Mouse (Mus musculus) kidney, adult 9 months (tissue): ENCODE data around the gene Crtc3.

Source experiments
- DNase-seq: peaks from one replicate; pipeline ENCODE4 v3.0.0; 2022

Crtc3 gene

DNA sequence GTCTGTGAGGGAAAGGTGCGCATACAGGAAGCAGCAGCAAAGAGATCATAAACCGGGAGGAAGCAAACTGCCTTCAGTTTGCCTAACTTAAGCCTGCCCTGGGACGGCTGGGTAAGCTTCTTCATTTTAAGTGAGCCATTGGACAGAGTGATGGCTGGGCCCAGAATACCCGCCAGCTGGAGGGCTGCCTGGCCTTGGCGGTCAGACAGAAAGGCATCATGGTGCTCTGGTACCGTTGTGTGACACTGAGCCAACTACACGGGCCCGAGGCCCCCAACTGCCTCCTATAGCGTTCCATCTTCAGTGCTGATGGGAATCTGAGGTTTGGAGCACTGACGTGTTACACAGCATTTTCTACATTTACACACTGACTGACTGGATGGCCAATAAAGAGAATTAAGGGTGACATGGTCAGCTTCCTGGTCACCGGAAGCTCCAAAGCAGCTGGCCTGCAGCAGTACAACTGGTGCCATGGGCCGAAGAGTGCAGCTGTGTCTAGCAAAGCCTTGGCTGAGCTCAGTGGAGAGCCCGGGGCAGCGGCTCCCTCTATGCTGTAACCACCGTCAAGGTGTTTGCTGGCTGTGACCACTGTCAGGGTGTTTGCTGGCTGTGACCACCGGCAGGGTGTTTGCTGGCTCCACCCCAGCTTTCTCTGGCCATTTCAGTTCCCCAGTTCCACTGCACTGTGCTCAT lies 99.5 kb downstream of the Crtc3 start:
- no peak for DNase-seq

DNA sequence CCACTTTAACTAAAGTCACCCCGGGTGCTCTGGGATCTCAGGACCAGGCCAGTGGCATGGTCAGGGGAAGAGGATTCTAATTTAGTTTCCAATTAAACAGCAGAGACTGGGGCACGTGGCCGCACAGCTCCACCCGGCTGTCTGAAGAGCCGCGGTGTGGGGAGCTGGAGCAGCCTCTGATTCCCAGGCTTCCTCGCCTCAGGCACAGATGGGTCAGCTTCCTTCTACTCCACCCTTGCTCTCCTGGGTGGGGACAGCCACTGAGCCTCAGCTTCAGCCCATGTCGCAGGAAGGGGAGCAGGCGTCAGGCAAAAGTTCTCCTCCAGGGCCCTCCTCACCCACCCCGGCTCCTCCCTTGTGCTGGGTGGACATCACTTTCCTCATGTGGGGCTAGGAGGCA lies 101.0 kb downstream of the Crtc3 start:
- no peak for DNase-seq

DNA sequence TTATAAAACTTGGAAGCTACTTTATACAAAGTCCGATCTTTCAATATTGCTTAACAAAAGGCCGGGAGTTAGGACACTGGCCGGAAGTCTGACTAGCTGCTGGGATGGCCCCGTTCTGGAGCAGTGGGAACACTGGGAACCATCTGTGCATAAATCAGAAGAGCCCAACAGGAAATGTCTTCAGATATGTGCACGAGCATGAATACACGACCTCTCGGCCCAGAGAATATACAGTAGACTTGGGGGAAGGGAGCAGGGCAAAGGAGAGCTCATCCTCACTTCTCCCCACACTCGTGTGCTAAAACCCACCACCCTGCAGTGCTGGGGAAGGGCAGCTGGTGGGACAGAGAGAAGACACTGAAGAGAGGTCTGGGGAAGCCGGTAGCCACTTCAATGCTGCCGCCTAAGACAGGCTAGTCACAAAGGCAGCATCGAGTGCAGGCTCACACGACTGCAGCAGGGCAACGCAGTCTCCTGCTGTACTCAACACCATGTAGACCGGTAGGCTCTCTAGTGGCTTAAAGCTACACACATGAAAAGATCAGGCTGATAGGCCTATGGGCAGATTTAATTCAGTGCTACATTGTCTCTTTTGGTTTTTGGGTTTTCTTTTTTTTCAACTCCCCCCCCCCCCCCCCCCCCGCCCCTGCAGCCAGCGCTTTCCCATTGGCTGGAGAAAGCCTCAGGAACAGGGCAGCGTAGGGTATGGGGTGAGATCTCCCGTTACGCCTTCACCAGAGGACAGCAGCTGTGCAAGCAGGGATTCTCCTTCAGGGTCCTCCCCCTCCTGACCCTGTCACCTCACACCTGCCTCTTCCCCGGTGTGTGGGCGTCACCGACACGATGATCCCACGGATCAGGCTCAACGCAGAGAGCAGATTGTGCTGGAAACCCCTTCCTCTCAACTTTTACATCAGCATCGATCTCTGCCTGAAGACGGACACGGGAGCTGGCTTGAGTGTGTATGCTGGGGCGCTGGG lies 101.7 kb downstream of the Crtc3 start:
- DNase-seq, result peak; percentile 47

DNA sequence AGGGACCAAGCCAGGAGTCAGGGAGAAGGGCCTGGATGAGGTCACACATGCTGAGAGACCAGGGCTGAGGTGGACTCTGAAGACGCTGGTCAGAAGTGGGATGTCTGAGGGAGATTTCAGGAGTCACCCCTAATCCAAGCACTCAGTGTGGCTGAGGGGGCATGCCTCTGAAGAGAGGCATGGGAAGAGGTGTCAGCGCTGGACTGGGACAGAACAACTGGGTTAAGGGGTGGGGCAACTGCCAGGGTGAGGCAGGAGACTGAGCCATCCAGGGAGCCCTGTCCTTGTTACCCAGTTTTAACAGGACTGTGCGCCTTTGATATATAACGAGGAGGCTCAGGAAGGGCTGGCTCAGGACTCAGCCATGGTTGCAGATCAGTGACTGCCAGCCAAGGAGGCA lies 102.5 kb downstream of the Crtc3 start:
- DNase-seq, result no peak

DNA sequence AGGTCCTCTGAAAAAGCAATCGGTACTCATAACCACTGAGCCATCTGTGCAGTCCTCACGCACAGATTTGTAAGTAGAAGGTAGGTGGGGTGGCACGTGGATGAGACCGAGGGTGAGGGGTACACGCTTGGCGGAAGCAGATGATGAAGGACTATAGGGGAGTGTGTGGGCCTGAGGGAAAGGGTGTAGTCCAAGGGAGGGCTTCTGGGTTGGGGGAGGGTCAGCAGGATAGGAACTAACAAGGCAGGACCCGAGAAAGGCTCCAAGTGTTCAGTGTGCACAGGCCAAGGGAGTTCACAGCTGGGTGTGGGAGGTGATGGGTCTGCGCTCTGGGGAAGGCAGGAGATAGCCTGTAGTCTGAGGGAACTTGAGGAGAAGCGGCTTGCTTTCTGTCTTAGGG lies 103.3 kb downstream of the Crtc3 start:
- no peak for DNase-seq

DNA sequence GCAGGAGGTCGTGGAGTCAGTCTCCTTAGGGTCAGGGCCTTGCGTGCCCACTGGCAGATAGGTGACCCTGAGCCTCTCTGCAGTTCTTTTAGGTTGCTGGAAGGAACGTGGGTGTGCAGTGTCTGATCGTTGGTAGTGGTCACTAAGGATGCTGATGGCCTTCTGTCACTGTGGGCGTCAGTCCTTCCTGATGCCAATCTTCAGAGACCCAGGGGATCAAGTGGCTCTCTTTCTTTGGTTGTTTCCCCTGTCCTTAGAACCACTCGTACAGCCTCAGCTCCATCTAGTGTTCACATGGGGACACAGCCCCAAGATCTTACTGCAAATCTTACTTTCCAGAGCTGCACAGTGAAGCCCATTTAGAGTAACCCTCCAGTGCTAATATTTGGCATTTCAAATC lies 104.7 kb downstream of the Crtc3 start:
- peak; percentile 71 for DNase-seq

DNA sequence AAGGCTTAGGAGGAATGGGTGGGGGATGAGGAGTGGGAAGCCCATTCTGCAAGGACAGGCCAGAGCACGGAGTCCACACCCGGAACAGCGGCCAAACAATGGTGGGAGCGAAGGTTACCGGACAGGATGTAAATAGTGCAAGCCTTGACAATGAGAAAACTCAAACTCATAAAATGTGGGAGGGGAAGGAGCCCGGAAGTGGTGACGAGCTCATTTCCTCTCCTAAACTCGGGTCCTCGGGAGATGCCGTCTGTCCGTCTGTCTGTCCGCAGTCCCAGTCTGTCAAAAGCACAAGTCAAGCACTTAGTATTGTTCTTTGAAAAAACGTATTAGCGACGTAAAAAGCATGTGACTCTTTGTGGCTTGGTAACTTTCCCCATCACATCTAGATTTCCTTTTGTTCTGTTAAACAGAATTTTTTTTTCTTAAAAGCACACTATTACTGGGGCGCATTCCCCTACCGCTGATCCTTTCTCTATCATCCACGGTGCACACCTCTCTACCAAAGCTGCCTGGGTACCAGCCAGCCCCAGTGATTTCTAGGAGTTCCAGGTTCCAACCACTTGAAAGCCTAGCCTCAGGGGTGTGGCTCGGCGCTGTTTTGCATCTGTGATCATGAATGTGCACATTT lies 105.7 kb downstream of the Crtc3 start:
- peak; percentile 61 for DNase-seq

DNA sequence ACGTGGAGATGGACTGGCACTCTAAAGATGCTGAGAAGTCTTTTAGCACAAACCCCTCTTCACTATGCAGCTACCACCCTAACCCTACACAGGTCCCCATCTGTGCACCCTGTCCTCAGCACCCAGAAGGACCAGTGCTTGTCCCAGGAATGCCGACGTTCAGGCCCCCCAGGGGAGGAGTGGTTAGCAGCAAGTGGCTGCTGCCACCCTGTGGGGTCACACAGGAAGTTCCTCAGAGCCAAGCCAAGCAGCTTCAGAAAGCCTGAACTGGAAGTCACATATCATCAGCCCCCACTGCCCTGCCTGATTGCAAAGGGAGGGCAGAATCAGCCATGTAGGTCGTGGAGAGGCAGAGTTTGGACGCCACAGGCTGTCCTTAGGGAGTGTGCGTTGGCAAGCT lies 108.3 kb downstream of the Crtc3 start:
- peak; percentile 32 for DNase-seq

DNA sequence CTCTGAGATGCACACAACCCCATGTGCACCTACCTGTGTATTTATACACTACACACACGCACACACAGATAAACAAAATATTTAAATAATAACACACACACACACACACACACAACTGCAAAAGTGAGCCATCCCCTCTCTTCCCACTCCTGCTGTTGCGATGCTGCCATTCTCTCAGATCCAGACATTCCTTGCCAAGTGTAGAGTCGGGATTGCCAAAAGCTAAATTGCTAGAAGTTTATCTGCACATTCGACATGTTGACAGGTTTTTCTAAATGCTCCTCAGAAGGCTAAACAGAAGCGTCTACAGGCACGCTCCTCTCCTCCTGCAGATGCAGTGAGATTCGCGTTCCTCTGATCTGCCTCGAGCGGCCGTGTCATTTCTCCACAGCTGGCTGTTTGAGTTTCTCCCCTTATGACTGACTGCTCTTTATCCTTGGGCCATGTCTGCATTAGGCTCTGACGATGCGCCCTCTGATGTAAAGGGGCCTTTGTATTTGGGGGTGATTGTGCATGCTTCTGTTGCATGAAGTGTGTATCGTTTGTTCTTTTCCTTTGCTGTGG lies 111.2 kb downstream of the Crtc3 start:
- DNase-seq, result no peak

DNA sequence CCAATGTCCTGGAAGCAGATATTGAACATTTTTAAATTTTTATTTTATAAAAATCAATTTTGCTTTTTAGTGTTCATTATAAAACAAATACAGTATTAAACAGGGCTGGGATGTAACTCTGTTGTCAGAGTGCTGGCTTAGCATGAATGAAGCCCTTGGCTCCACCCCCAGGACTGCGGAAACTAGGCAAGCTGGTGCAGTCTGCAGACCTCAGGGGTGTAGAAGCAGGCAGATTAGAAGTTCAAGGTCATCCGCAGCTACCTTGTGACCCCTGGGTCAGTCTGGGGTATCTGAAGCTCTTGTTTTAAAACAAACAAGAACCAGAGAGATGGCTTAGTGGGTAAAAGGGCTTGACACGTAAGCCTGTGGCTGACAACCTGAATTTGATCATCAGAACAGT lies 112.1 kb downstream of the Crtc3 start:
- DNase-seq, result no peak

DNA sequence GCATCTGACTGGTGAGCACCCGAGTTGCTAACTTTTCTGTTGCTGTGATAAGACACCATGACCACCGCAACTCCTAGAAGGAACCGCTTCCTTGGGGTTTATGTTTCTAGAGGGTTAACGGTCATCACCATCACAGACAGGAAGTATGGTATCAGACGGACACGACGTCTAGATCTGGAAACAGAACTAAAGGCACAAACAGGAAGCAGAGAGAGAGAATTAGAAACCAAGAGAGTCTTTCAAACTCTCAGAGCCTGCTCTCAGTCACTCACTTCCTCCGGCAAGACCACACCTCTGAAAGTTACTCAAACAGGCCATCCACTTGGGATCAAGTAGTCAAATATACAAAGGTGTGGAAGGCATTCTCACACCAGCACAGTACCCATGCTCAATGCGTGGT lies 112.9 kb downstream of the Crtc3 start:
- DNase-seq, result no peak

DNA sequence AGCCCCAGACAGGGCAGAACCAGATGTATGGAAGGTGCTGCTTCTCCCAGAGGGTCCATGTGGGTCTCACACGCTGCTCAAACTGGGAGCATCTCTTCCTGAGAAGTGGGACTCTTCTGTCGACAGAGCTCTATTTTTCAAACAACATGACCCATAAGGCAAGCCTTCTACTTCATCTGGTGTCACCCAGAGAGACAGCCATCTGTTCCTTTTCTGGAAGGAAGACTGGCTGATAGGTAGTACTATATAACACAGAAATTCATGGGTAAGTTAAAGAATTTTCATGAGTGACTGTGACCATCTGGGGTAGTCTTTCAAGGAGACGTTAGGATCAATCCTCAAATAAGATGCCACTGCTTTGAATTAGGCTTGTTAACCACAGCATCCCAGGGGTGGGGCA lies 115.6 kb downstream of the Crtc3 start:
- DNase-seq, result no peak

DNA sequence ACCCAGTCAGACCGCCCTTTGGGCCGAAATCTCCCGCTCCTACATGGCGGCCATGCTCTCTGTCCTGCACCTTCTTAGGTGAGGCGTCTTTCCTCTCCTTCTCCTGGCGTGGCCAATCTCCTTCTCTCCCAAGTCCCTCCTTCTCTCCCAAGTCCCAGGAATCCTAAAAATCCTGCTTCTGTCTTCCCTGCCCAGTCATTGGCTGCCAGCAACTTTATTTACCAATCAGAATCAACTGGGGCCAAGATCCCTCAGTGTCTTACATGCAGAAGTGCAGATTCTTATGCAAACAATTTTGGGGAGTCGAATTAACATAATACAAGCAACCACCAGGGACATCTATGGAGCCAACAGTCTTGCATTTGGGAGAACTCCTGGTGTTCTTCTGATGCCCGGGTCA lies 120.7 kb downstream of the Crtc3 start:
- no peak for DNase-seq

DNA sequence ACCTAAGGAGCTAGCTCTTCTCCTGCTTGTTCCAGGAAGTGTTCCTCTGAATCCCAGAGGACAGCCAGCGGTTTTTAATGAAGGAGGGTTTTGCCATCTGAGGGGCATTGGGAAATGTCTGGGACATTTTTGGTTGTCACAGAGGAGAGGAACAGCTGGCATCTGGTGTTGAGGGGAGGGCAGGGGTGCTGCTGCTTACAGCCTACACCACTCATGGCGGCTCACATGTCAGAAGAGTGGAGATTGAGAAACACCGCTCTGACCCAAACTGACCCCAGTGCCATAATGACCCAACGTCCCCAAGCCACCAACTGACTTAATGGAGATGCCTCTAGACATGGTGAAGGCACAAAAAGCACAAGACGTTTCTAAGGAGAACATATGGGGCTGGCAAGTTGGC lies 126.7 kb downstream of the Crtc3 start:
- no peak for DNase-seq

DNA sequence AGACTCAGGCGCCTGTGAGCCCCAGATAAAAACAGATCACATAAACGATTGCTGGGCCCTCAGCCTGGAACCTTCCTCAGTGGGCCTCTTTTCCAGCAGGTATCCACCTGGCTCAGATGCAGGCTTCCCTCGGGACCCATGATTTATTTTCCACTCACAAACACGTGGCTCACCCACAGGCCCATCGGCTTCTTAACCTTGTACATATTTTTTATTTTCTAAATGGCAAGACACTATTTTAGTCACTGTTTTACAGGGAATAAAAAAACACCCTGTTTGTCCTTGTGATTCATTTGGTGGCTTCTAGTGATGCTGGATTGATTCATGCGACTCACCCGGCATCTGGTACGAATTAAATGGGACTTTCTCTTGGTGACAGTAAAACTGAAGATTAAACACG lies 127.4 kb downstream of the Crtc3 start:
- no peak for DNase-seq

DNA sequence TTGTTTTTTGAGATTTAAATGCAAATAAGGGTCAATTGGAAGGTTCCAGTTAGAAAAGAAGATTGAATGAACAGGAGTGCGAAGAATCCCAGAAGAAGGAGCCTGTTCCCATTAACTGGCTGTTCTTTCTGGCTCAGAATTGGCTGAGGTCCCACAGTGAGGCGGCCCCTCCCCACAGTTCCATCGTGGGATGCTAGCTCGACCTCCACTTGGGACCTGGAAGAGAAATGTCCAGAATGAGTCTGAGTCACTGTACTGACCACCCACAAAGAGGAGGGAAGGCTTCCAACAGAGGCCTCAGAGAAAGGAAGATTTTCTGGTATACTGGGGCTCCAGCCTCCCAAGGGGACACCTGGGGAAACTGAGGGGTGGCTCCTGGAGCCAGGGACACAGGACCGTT lies 130.1 kb downstream of the Crtc3 start:
- no peak for DNase-seq

DNA sequence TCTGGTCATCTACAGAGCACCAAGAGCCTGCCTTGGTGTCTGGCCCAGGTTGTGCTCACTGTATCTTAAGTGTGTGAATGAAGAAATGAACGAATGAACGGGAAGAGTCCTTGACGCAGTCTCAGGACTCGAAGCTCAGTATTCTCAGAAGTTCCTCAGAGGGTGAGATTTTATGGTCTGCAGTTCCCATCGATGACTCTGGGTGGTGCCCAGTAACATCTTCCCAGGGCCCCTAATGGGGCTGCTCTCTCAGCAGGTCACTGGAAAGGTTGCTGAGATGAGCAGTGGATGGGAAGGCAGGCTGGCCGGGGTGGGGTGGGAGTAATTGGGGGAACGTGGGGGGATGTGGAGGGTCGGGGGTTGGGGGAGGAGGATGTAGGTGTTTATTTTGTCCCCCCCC lies 130.6 kb downstream of the Crtc3 start:
- DNase-seq, result no peak

DNA sequence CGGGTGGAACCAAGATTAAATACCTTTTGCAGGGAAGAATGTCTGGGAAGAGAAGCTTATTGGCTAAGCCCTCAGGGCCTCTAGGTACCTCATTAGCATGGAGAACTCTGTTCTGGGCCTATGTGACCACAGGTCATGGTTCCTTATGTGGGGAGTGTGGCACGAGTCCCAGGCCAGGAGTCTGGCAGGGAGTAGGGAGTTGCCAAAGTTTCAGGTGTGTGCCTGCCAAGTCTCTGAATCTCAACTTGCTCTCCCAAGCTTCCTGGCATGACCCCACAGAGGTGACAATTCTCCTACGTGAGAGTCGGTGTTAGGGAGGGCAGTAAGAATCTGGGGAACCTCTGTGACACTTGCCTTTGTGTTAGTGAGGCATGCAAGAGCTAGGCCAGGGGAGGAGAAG lies 131.5 kb downstream of the Crtc3 start:
- peak; percentile 22 for DNase-seq

DNA sequence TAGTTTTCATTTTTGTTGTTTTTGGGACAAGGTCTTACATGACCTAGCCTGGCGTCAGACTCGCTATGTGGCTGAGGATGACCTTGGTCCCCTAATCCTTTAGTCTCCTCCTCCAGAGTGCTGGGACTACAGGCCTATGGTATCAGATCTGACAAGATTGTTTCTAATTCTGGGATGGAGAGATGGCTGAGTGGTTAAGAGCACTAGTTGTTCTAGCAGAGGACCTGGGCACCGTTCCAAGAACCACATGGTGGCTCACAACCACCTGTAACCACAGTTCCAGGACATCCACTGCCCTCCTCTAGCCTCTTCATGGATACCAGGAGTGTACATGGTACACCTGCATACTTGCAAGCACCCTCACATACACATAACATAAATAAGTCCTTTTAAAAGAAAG lies 132.5 kb downstream of the Crtc3 start:
- peak; percentile 22 for DNase-seq

DNA sequence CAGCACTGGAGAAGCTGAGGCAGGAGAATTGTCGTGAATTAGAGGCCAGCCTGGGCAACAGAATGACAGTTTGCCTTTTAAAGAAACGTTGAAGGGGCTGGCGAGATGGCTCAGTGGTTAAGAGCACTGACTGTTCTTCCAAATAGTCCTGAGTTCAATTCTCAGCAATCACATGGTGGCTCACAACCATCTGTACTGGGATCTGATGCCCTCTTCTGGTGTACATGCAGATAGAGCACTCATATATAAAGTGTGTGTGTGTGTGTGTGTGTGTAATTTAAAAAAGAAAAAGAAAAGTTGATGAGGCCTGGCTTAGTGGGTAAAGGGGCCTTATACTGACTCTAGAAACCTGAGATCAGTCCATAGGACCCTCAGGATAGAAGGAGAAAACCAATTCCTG lies 133.5 kb downstream of the Crtc3 start:
- DNase-seq, result no peak

DNA sequence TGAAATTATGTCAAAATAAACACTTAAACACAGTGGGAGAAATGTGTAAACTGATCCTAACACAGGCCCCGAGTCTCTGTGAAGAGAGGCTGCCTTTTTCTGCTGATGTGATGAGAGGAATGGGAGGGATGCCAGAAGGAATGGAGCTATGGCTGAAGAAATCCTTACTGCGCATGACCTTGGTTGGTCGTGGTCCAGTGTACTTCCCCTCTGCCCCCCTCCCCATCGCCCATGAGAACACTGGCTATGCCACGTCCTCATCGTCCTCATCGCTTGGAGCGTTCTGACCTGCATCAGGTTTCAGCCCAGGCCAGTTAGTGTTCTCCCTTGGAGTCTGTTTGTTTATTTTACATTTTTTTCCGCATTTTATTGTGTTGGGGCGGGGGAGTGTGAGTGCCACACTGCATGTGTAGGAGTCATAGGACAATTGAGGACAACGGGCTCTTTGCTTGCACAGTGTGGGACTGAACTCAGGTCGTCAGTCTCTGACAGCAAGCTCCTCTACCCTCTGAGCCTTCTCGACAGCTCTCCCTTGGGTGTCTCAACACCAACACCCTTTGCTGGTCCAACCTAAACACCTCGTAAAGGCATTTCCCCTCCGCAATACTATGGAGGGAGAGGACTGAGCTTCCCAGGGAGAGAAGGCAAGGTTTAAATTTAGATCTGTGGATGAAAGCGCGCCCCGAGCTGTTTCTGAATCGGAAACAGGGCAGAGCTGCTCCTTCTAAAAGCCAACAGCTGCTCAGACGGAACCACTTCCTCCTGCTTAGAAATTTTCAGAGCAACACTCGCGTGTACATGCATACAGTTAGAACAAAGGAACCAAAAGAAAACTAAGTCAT lies 134.3 kb downstream of the Crtc3 start:
- DNase-seq, result peak; percentile 32

DNA sequence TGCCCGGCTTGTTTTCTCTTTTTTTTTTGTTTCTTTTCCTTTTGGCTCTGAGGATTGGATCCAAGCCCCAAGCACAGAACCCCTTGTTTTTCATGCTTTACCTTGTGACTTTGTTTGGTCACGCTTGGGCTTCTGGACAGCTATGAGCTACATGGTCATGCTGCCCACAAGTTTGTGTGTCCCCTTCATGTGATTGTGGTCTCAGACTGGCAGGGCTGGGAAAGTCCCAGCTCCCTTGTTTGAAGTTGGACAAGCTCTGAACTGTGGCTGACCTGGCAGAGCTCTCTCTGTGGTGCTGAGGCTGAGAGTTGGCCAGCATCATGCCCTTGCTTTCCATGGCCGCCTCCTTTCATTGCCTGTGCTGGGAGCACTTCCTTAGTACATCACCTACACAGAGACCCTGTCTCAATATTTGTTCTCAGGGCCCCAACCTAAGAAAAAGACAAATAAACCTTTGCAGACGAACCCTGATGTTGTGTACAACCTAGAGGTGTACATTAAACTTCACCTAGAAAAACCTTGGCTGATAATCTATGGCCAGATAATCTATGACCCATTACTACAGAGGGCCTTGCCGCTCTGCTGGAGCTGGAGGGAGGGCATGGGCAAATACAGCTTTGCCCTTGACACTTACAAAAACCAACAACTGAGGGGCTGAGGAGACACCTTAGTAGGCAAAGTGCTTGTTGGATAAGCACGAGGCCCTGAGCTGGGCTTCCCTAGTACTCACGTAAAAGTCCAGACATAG lies 140.0 kb downstream of the Crtc3 start:
- DNase-seq, result no peak
